Mouse (Mus musculus) brain, embryonic 14.5 days (tissue): Measurements from ENCODE around the gene Celf2.

Source experiments
- CTCF ChIP-seq: fragments of 200-500 bp; IDR thresholded peaks from 2 replicates; pipeline ENCODE4 v1.5.1; 2012; ENCODE audit warnings: inconsistent platforms, mild to moderate bottlenecking, moderate library complexity, borderline replicate concordance; ENCODE audit not compliant: insufficient read depth, insufficient read length; ENCODE audit errors: extremely low read depth
- POLR2A ChIP-seq: fragments of 200-500 bp; IDR thresholded peaks from 2 replicates; pipeline ENCODE4 v1.6.1; 2012; ENCODE audit warnings: mild to moderate bottlenecking, inconsistent platforms, borderline replicate concordance; ENCODE audit not compliant: poor library complexity, insufficient read depth, insufficient read length, severe bottlenecking; ENCODE audit errors: extremely low read depth

DNA sequence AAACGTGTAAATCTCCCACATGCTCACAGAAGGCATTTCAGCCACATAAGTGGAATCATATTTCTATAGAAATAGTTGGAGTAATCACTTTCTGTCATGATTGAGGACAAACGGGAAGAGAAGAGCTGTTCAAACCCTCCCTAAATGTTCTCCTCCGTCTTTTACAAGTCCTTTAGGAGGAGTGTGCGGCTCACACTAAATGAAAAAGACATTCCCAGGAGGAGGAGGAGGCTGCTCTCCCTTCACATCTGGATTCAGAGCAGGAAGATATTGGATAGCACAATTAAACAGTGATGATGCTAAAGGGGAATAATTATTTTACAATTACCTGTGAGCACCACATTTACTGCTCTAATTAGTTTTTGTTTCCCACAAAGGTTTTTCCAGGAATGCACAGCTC, 642.1 kb downstream of the Celf2 start:
- TF ChIP-seq CTCF, result no peak
- TF ChIP-seq POLR2A, result no peak
